Mouse (Mus musculus): ENCODE measurements around the gene Gm379. TPM values are rescaled to one million over a fixed set of nuclear protein-coding genes. Genes with fewer than 3 reads are reported as not detected.

The Gm379 gene
- polyA plus RNA-seq (2015; fragmentation: Nextera tagmentation; extraction: Ambion mirVana), result not detected in 2 replicates

- H3K4me3 ChIP-seq (replicated peaks), result no peak within 1 kb of the TSS
- no peak within 1 kb of the TSS for H3K4me2 ChIP-seq (replicated peaks)
- no peaks in the 10 kb centered on the region for H3K4me1 ChIP-seq
- no peaks in the 10 kb centered on the region for H3K9me3 ChIP-seq (replicated peaks)
- H3K27me3 ChIP-seq, result no peaks in the 10 kb centered on the region
- no peak within 1 kb of the TSS for H3K27ac ChIP-seq (replicated peaks)
- no peak for ATAC-seq (ENCODE audit: insufficient number of reproducible peaks, low FRiP score, low TSS enrichment, low read depth)
- 48% methylated on average over 2 of the region's 2 CpGs for WGBS
- no peaks in the 10 kb centered on the region for H3K36me3 ChIP-seq
- no peak within 1 kb of the TSS for H3K9ac ChIP-seq
Measured at GRCm38 (mm10) chrX:108664885-108665284, at the start of gene Gm379. Gm379 (minus strand) TSS chrX:108664891.

GRCm38 (mm10) chrX:108704312-108704711 is 39.6 kb upstream of the Gm379 start:
- Histone ChIP-seq H3K9me3 (replicated peaks) (no peaks in the 10 kb centered on the region), H3K4me2 (replicated peaks) (no peak overlapping the region), H3K36me3 (no peaks in the 10 kb centered on the region), H3K4me1 (no peaks in the 10 kb centered on the region), H3K4me3 (replicated peaks) (no peak overlapping the region), H3K27me3 (no peaks in the 10 kb centered on the region), H3K27ac (replicated peaks) (no peak overlapping the region), H3K9ac (no peak overlapping the region)
- ATAC-seq (ENCODE audit: insufficient number of reproducible peaks, low FRiP score, low TSS enrichment, low read depth), result no peak
- 76% methylated on average over 2 of the region's 2 CpGs for WGBS

- no peak overlapping the region for H3K4me2 ChIP-seq (replicated peaks)
- H3K36me3 ChIP-seq, result no peaks in the 10 kb centered on the region
- H3K27ac ChIP-seq (replicated peaks), result no peak overlapping the region
- 30% methylated on average over 1 of the region's 1 CpGs for WGBS
- no peak overlapping the region for H3K9ac ChIP-seq
- H3K27me3 ChIP-seq, result no peaks in the 10 kb centered on the region
- H3K9me3 ChIP-seq (replicated peaks), result no peaks in the 10 kb centered on the region
- H3K4me3 ChIP-seq (replicated peaks), result no peak overlapping the region
- H3K4me1 ChIP-seq, result no peaks in the 10 kb centered on the region
- ATAC-seq (ENCODE audit: insufficient number of reproducible peaks, low FRiP score, low TSS enrichment, low read depth), result no peak
Measured at GRCm38 (mm10) chrX:108668868-108669267, 4.2 kb upstream of the Gm379 start.

- H3K9ac ChIP-seq, result no peak overlapping the region
- ATAC-seq (ENCODE audit: insufficient number of reproducible peaks, low FRiP score, low TSS enrichment, low read depth), result no peak
- no peak overlapping the region for H3K4me3 ChIP-seq (replicated peaks)
- H3K27me3 ChIP-seq, result no peaks in the 10 kb centered on the region
- H3K36me3 ChIP-seq, result no peaks in the 10 kb centered on the region
- H3K27ac ChIP-seq (replicated peaks), result no peak overlapping the region
- WGBS, result 28% methylated on average over 1 of the region's 1 CpGs
- H3K4me2 ChIP-seq (replicated peaks), result no peak overlapping the region
- no peaks in the 10 kb centered on the region for H3K4me1 ChIP-seq
- no peaks in the 10 kb centered on the region for H3K9me3 ChIP-seq (replicated peaks)
Measured at GRCm38 (mm10) chrX:108621991-108622390, 42.7 kb downstream of the Gm379 start.

- H3K27ac ChIP-seq (replicated peaks), result no peak overlapping the region
- no peaks in the 10 kb centered on the region for H3K27me3 ChIP-seq
- no peaks in the 10 kb centered on the region for H3K9me3 ChIP-seq (replicated peaks)
- H3K9ac ChIP-seq, result no peak overlapping the region
- H3K4me1 ChIP-seq, result no peaks in the 10 kb centered on the region
- no peak overlapping the region for H3K4me3 ChIP-seq (replicated peaks)
- no peak for ATAC-seq (ENCODE audit: insufficient number of reproducible peaks, low FRiP score, low TSS enrichment, low read depth)
- H3K4me2 ChIP-seq (replicated peaks), result no peak overlapping the region
- H3K36me3 ChIP-seq, result no peaks in the 10 kb centered on the region
- WGBS, result 83% methylated on average over 1 of the region's 1 CpGs
Measured at GRCm38 (mm10) chrX:108620886-108621285, 43.8 kb downstream of the Gm379 start.

Other genes starting within 250 kb of the Gm379 start
- gene Brwd3, start 169.5 kb upstream of the Gm379 start, polyA plus RNA-seq (2015; fragmentation: Nextera tagmentation; extraction: Ambion mirVana), result 3.0 and 3.8 TPM in 2 replicates

All from embryonic facial prominence, embryonic 15.5 days (tissue).